Mouse (Mus musculus): ENCODE measurements at regions not wholly inside any gene's neighbourhood (a gene's known extent, or its start where the extent isn't known, plus 50 kb on each side); places are given as distances from the start of the nearest gene placed in this dataset.

GRCm38 (mm10) chr12:9166218-9166908 lies 136.6 kb downstream of the Ttc32 start:
- Histone ChIP-seq H3K27me3 (replicated peaks; ENCODE audit: control insufficient read depth, insufficient read depth, low read length) (no peaks in the 10 kb centered on the region), H3K9ac (ENCODE audit: low read depth, low read length) (no peak overlapping the region), H3K4me3 (ENCODE audit: low read length) (no peak overlapping the region), H3K4me1 (ENCODE audit: control insufficient read depth, insufficient read depth, low read depth, low read length) (no peaks in the 10 kb centered on the region), H3K27ac (ENCODE audit: low read depth, low read length) (no peak overlapping the region), H3K4me2 (ENCODE audit: low read length) (no peak overlapping the region), H3K36me3 (ENCODE audit: control insufficient read depth, insufficient read depth, low read length) (no peaks in the 10 kb centered on the region), H3K9me3 (ENCODE audit: control insufficient read depth, low read length) (no peaks in the 10 kb centered on the region)
- WGBS: 52% methylated on average over 10 of the region's 10 CpGs
- peak; percentile 91 for ATAC-seq

- no peak for ATAC-seq
- H3K4me2 ChIP-seq (ENCODE audit: low read length): no peak overlapping the region
- 89% methylated on average over 3 of the region's 3 CpGs for WGBS
- no peak overlapping the region for H3K4me3 ChIP-seq (ENCODE audit: low read length)
- H3K36me3 ChIP-seq (ENCODE audit: control insufficient read depth, insufficient read depth, low read length): no peaks in the 10 kb centered on the region
- H3K9ac ChIP-seq (ENCODE audit: low read depth, low read length): no peak overlapping the region
- H3K9me3 ChIP-seq (ENCODE audit: control insufficient read depth, low read length): no peaks in the 10 kb centered on the region
- H3K27me3 ChIP-seq (replicated peaks; ENCODE audit: control insufficient read depth, insufficient read depth, low read length): no peaks in the 10 kb centered on the region
- H3K4me1 ChIP-seq (ENCODE audit: control insufficient read depth, insufficient read depth, low read depth, low read length): no peaks in the 10 kb centered on the region
- no peak overlapping the region for H3K27ac ChIP-seq (ENCODE audit: low read depth, low read length)
These were observed 139.2 kb downstream of the Ttc32 start for GRCm38 (mm10) chr12:9169008-9169407.

- Histone ChIP-seq H3K9me3 (ENCODE audit: control insufficient read depth, low read length) (no peaks in the 10 kb centered on the region), H3K9ac (ENCODE audit: low read depth, low read length) (no peak overlapping the region), H3K27me3 (replicated peaks; ENCODE audit: control insufficient read depth, insufficient read depth, low read length) (no peaks in the 10 kb centered on the region), H3K4me1 (ENCODE audit: control insufficient read depth, insufficient read depth, low read depth, low read length) (no peaks in the 10 kb centered on the region), H3K36me3 (ENCODE audit: control insufficient read depth, insufficient read depth, low read length) (no peaks in the 10 kb centered on the region), H3K4me2 (ENCODE audit: low read length) (no peak overlapping the region), H3K27ac (ENCODE audit: low read depth, low read length) (no peak overlapping the region), H3K4me3 (ENCODE audit: low read length) (no peak overlapping the region)
- ATAC-seq: no peak
- 21% methylated on average over 1 of the region's 1 CpGs for WGBS
These were observed 143.9 kb downstream of the Ttc32 start for GRCm38 (mm10) chr12:9173680-9174079.

GRCm38 (mm10) chr12:9174327-9174726 lies 144.5 kb downstream of the Ttc32 start:
- 65% methylated on average over 9 of the region's 9 CpGs for WGBS
- Histone ChIP-seq H3K4me1 (ENCODE audit: control insufficient read depth, insufficient read depth, low read depth, low read length) (no peaks in the 10 kb centered on the region), H3K27ac (ENCODE audit: low read depth, low read length) (no peak overlapping the region), H3K4me3 (ENCODE audit: low read length) (no peak overlapping the region), H3K4me2 (ENCODE audit: low read length) (no peak overlapping the region), H3K9me3 (ENCODE audit: control insufficient read depth, low read length) (no peaks in the 10 kb centered on the region), H3K27me3 (replicated peaks; ENCODE audit: control insufficient read depth, insufficient read depth, low read length) (no peaks in the 10 kb centered on the region), H3K36me3 (ENCODE audit: control insufficient read depth, insufficient read depth, low read length) (no peaks in the 10 kb centered on the region), H3K9ac (ENCODE audit: low read depth, low read length) (no peak overlapping the region)
- no peak for ATAC-seq

GRCm38 (mm10) chr12:9176198-9176597 lies 146.4 kb downstream of the Ttc32 start:
- H3K36me3 ChIP-seq (ENCODE audit: control insufficient read depth, insufficient read depth, low read length): no peaks in the 10 kb centered on the region
- H3K4me3 ChIP-seq (ENCODE audit: low read length): no peak overlapping the region
- H3K9ac ChIP-seq (ENCODE audit: low read depth, low read length): no peak overlapping the region
- no peak overlapping the region for H3K27ac ChIP-seq (ENCODE audit: low read depth, low read length)
- no peaks in the 10 kb centered on the region for H3K27me3 ChIP-seq (replicated peaks; ENCODE audit: control insufficient read depth, insufficient read depth, low read length)
- WGBS: 71% methylated on average over 2 of the region's 2 CpGs
- H3K4me1 ChIP-seq (ENCODE audit: control insufficient read depth, insufficient read depth, low read depth, low read length): no peaks in the 10 kb centered on the region
- H3K4me2 ChIP-seq (ENCODE audit: low read length): no peak overlapping the region
- ATAC-seq: no peak
- no peaks in the 10 kb centered on the region for H3K9me3 ChIP-seq (ENCODE audit: control insufficient read depth, low read length)

- no peaks in the 10 kb centered on the region for H3K27me3 ChIP-seq (replicated peaks; ENCODE audit: control insufficient read depth, insufficient read depth, low read length)
- H3K9me3 ChIP-seq (ENCODE audit: control insufficient read depth, low read length): no peaks in the 10 kb centered on the region
- H3K4me2 ChIP-seq (ENCODE audit: low read length): no peak overlapping the region
- no peaks in the 10 kb centered on the region for H3K36me3 ChIP-seq (ENCODE audit: control insufficient read depth, insufficient read depth, low read length)
- no peaks in the 10 kb centered on the region for H3K4me1 ChIP-seq (ENCODE audit: control insufficient read depth, insufficient read depth, low read depth, low read length)
- H3K9ac ChIP-seq (ENCODE audit: low read depth, low read length): no peak overlapping the region
- no peak for ATAC-seq
- WGBS: 57% methylated on average over 4 of the region's 4 CpGs
- H3K27ac ChIP-seq (ENCODE audit: low read depth, low read length): no peak overlapping the region
- no peak overlapping the region for H3K4me3 ChIP-seq (ENCODE audit: low read length)
These were observed 148.8 kb downstream of the Ttc32 start for GRCm38 (mm10) chr12:9178626-9179025.

GRCm38 (mm10) chr12:9180677-9181076 lies 150.9 kb downstream of the Ttc32 start:
- Histone ChIP-seq H3K4me1 (ENCODE audit: control insufficient read depth, insufficient read depth, low read depth, low read length) (no peaks in the 10 kb centered on the region), H3K27me3 (replicated peaks; ENCODE audit: control insufficient read depth, insufficient read depth, low read length) (no peaks in the 10 kb centered on the region), H3K9me3 (ENCODE audit: control insufficient read depth, low read length) (no peaks in the 10 kb centered on the region), H3K4me2 (ENCODE audit: low read length) (no peak overlapping the region), H3K27ac (ENCODE audit: low read depth, low read length) (no peak overlapping the region), H3K4me3 (ENCODE audit: low read length) (no peak overlapping the region), H3K36me3 (ENCODE audit: control insufficient read depth, insufficient read depth, low read length) (no peaks in the 10 kb centered on the region), H3K9ac (ENCODE audit: low read depth, low read length) (no peak overlapping the region)
- no peak for ATAC-seq
- 79% methylated on average over 4 of the region's 4 CpGs for WGBS

GRCm38 (mm10) chr12:9191721-9192120 lies 161.9 kb downstream of the Ttc32 start:
- no peaks in the 10 kb centered on the region for H3K9me3 ChIP-seq (ENCODE audit: control insufficient read depth, low read length)
- ATAC-seq: no peak
- H3K27ac ChIP-seq (ENCODE audit: low read depth, low read length): no peak overlapping the region
- H3K4me2 ChIP-seq (ENCODE audit: low read length): no peak overlapping the region
- H3K9ac ChIP-seq (ENCODE audit: low read depth, low read length): no peak overlapping the region
- H3K4me3 ChIP-seq (ENCODE audit: low read length): no peak overlapping the region
- H3K27me3 ChIP-seq (replicated peaks; ENCODE audit: control insufficient read depth, insufficient read depth, low read length): no peaks in the 10 kb centered on the region
- WGBS: 68% methylated on average over 5 of the region's 5 CpGs
- H3K4me1 ChIP-seq (ENCODE audit: control insufficient read depth, insufficient read depth, low read depth, low read length): no peaks in the 10 kb centered on the region
- H3K36me3 ChIP-seq (ENCODE audit: control insufficient read depth, insufficient read depth, low read length): no peaks in the 10 kb centered on the region

- no peaks in the 10 kb centered on the region for H3K4me1 ChIP-seq (ENCODE audit: control insufficient read depth, insufficient read depth, low read depth, low read length)
- no peak for ATAC-seq
- H3K27me3 ChIP-seq (replicated peaks; ENCODE audit: control insufficient read depth, insufficient read depth, low read length): no peaks in the 10 kb centered on the region
- 87% methylated on average over 2 of the region's 2 CpGs for WGBS
- no peak overlapping the region for H3K4me2 ChIP-seq (ENCODE audit: low read length)
- no peaks in the 10 kb centered on the region for H3K36me3 ChIP-seq (ENCODE audit: control insufficient read depth, insufficient read depth, low read length)
- no peak overlapping the region for H3K4me3 ChIP-seq (ENCODE audit: low read length)
- H3K9me3 ChIP-seq (ENCODE audit: control insufficient read depth, low read length): no peaks in the 10 kb centered on the region
- H3K27ac ChIP-seq (ENCODE audit: low read depth, low read length): no peak overlapping the region
- H3K9ac ChIP-seq (ENCODE audit: low read depth, low read length): no peak overlapping the region
These were observed 169.5 kb downstream of the Ttc32 start for GRCm38 (mm10) chr12:9199321-9199720.

- 85% methylated on average over 1 of the region's 1 CpGs for WGBS
- Histone ChIP-seq H3K9me3 (ENCODE audit: control insufficient read depth, low read length) (no peaks in the 10 kb centered on the region), H3K27ac (ENCODE audit: low read depth, low read length) (no peak overlapping the region), H3K36me3 (ENCODE audit: control insufficient read depth, insufficient read depth, low read length) (no peaks in the 10 kb centered on the region), H3K9ac (ENCODE audit: low read depth, low read length) (no peak overlapping the region), H3K4me3 (ENCODE audit: low read length) (no peak overlapping the region), H3K4me2 (ENCODE audit: low read length) (no peak overlapping the region), H3K4me1 (ENCODE audit: control insufficient read depth, insufficient read depth, low read depth, low read length) (no peaks in the 10 kb centered on the region), H3K27me3 (replicated peaks; ENCODE audit: control insufficient read depth, insufficient read depth, low read length) (no peaks in the 10 kb centered on the region)
- ATAC-seq: no peak
These were observed 182.4 kb downstream of the Ttc32 start for GRCm38 (mm10) chr12:9212211-9212610.
